Comparison of ENCODE assay signal across 15 mouse cellular contexts in the genomic region with DNA sequence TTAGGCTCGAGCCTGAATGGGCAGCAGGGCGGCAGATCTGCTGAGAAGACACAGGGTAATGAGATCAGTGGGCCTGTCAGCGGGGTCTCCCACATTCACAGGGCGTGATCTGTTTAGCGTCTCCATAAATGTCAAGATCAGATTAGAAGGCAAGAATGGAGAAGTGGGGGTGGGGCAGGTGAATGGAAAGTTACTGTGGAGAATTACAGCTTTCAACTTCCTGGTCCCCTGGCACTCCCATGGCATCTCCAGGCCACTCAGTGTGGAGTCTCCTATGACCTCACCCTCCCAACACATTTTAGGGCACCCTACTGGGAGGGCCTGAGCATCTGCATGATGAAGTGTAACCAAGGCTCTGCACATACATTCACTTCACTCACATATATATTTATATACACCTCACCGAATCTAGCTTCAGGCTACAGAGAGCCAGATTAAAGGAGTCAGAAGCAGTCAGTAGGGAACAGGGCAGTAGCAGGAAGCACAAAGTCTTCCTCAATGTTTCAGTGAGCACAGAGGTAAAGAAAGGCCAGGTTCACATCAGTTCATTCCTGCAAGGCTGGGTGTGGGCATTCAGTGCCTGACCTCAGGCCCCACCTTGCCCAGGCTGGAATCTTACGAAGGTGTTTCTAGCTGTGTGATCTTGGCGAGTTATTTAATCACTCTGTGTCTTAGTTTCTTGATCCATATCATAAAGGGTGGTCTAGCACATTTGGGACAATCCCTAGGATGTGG. TPM values are rescaled to one million over a fixed set of nuclear protein-coding genes. Genes with fewer than 3 reads are reported as not detected.
DNase-seq lines count a peak whose midpoint lies in the region; ATAC-seq and TF ChIP-seq lines count a peak whose summit lies in the region.
"Had no signal": no experiment of that assay in that cellular context is flagged by ENCODE, and none has a peak within 500 bp of the region (broad histone marks: within the 10 kb centered on the region; RNA-seq: fewer than 3 reads in every experiment).

No protein-coding gene starts in this region.

- 0 out of 2 replicates have a peak overlapping the region, but pooled peaks have one; percentile 89 for H3K4me2 ChIP-seq in forebrain, embryonic 16.5 days (ENCODE audit: low read length)
- no peak overlapping the region; the same call in 1 of the 2 replicates for H3K4me2 ChIP-seq in hindbrain, embryonic 16.5 days (ENCODE audit: low read length)
- H3K4me2 ChIP-seq in midbrain, embryonic 16.5 days (ENCODE audit: low read length): 0 out of 2 replicates have a peak overlapping the region, but pooled peaks have one; percentile 73
- H3K4me2 ChIP-seq: limb, embryonic 12.5 days had no signal

- no peak for TF ChIP-seq CTCF in layer of hippocampus, adult 2 months (conservative IDR thresholded peaks at IDR 0.05)

- WGBS in forebrain, embryonic 16.5 days: 66% methylated on average over 8 of the region's 8 CpGs
- WGBS in hindbrain, embryonic 16.5 days: 56% methylated on average over 8 of the region's 8 CpGs
- WGBS in midbrain, embryonic 16.5 days: 46% methylated on average over 8 of the region's 8 CpGs

- no peak overlapping the region for H3K4me3 ChIP-seq in layer of hippocampus, adult 2 months
- H3K4me3 ChIP-seq in forebrain, embryonic 16.5 days (replicated peaks; ENCODE audit: low read length): no peak overlapping the region
- H3K4me3 ChIP-seq in hindbrain, embryonic 16.5 days (ENCODE audit: low read length): no peak overlapping the region
- no peak overlapping the region for H3K4me3 ChIP-seq in midbrain, embryonic 16.5 days (ENCODE audit: low read depth, low read length)
- H3K4me3 ChIP-seq: gastrocnemius, adult 2 months; limb, embryonic 12.5 days had no signal

- peak overlapping the region; percentile 95 for H3K27ac ChIP-seq in layer of hippocampus, adult 2 months
- peak overlapping the region; percentile 95 for H3K27ac ChIP-seq in forebrain, embryonic 16.5 days (ENCODE audit: low read length)
- peak overlapping the region; percentile 70 for H3K27ac ChIP-seq in hindbrain, embryonic 16.5 days (ENCODE audit: low read depth, low read length)
- peak overlapping the region; percentile 91 for H3K27ac ChIP-seq in midbrain, embryonic 16.5 days (ENCODE audit: low read length)
- H3K27ac ChIP-seq: gastrocnemius, adult 2 months; limb, embryonic 12.5 days had no signal

- intact Hi-C loops in gastrocnemius, postnatal 14 days (cut with DNase I; ENCODE audit: low total_unique reads): no loop called here

- H3K9me3 ChIP-seq in forebrain, embryonic 16.5 days (ENCODE audit: control insufficient read depth, low read length): no peaks in the 10 kb centered on the region
- no peaks in the 10 kb centered on the region for H3K9me3 ChIP-seq in hindbrain, embryonic 16.5 days (ENCODE audit: control insufficient read depth, low read length)
- H3K9me3 ChIP-seq in midbrain, embryonic 16.5 days (replicated peaks; ENCODE audit: control insufficient read depth, low read length, poor library complexity, severe bottlenecking): no peaks in the 10 kb centered on the region
- H3K9me3 ChIP-seq: limb, embryonic 12.5 days had no signal

- ATAC-seq in forebrain, embryonic 16.5 days: no peak
- no peak for ATAC-seq in hindbrain, embryonic 16.5 days
- ATAC-seq in midbrain, embryonic 16.5 days: no peak
- ATAC-seq: lung, postnatal 0 days had no signal

- peaks cover 6% of the 10 kb centered on the region for H3K36me3 ChIP-seq in forebrain, embryonic 16.5 days (ENCODE audit: control insufficient read depth, insufficient read depth)
- no peaks in the 10 kb centered on the region; the same call in 1 of the 2 replicates for H3K36me3 ChIP-seq in hindbrain, embryonic 16.5 days (ENCODE audit: control insufficient read depth, insufficient read depth, low read length)
- H3K36me3 ChIP-seq in midbrain, embryonic 16.5 days (ENCODE audit: control insufficient read depth, insufficient read depth, low read length): no peaks in the 10 kb centered on the region
- H3K36me3 ChIP-seq: limb, embryonic 12.5 days had no signal

- H3K9ac ChIP-seq in forebrain, embryonic 16.5 days (replicated peaks; ENCODE audit: low read depth, low read length): no peak overlapping the region
- H3K9ac ChIP-seq in hindbrain, embryonic 16.5 days (ENCODE audit: low read depth, low read length): peak overlapping the region; percentile 90; the same call in 1 of the 2 replicates
- H3K9ac ChIP-seq in midbrain, embryonic 16.5 days (ENCODE audit: low read depth, low read length): no peak overlapping the region
- H3K9ac ChIP-seq: limb, embryonic 12.5 days had no signal

- no peaks in the 10 kb centered on the region for H3K27me3 ChIP-seq in forebrain, embryonic 16.5 days (replicated peaks; ENCODE audit: control insufficient read depth, insufficient read depth, low read length)
- H3K27me3 ChIP-seq in hindbrain, embryonic 16.5 days (replicated peaks; ENCODE audit: control insufficient read depth, insufficient read depth, low read length): no peaks in the 10 kb centered on the region
- H3K27me3 ChIP-seq in midbrain, embryonic 16.5 days (ENCODE audit: control insufficient read depth, insufficient read depth, low read depth, low read length): no peaks in the 10 kb centered on the region

- no peak for DNase-seq in layer of hippocampus, adult 2 months (ENCODE audit: low spot score in 2 of 2)
- DNase-seq in layer of hippocampus, postnatal 14 days (ENCODE audit: low spot score in 2 of 2): no peak
- no peak for DNase-seq in gastrocnemius, postnatal 14 days
- DNase-seq in gastrocnemius, postnatal 25 days: no peak
- DNase-seq: adrenal gland, postnatal 25 days; gastrocnemius, adult 2 months had no signal

- peaks cover 53% of the 10 kb centered on the region for H3K4me1 ChIP-seq in forebrain, embryonic 16.5 days (replicated peaks; ENCODE audit: control insufficient read depth, insufficient read depth, low read length)
- H3K4me1 ChIP-seq in hindbrain, embryonic 16.5 days (ENCODE audit: control insufficient read depth, insufficient read depth, low read depth, low read length): peaks cover 38% of the 10 kb centered on the region
- peaks cover 38% of the 10 kb centered on the region for H3K4me1 ChIP-seq in midbrain, embryonic 16.5 days (ENCODE audit: control insufficient read depth, insufficient read depth, low read length)

RNA-seq across cellular contexts. Expression of a gene that starts 1.6 kb away (rescaled TPM):
- total RNA-seq in layer of hippocampus, adult 2 months (2021): 100 to 1,000 TPM; 184 to 202 TPM
- 100 to 1,000 TPM; 205 to 208 TPM for total RNA-seq in layer of hippocampus, postnatal 14 days (2021)
- polyA plus RNA-seq in forebrain, embryonic 16.5 days (2015; fragmentation: Nextera tagmentation; extraction: Ambion mirVana): 295 and 358 TPM in 2 replicates
- polyA plus RNA-seq in hindbrain, embryonic 16.5 days (2015; fragmentation: Nextera tagmentation; extraction: Ambion mirVana): 184 and 191 TPM in 2 replicates
- 261 and 296 TPM in 2 replicates for polyA plus RNA-seq in midbrain, embryonic 16.5 days (2015; fragmentation: Nextera tagmentation; extraction: Ambion mirVana)
- not detected for total RNA-seq in gastrocnemius, postnatal 14 days (2021)
- not detected for total RNA-seq in gastrocnemius, postnatal 25 days (2021)
- total RNA-seq: common myeloid progenitor, adult 5-6 weeks; gastrocnemius, adult 2 months; heart, postnatal 25 days had no signal
- polyA plus RNA-seq: spleen, adult 2 months had no signal

RNA-seq across cellular contexts. Expression of a gene that starts 3.7 kb away (rescaled TPM):
- 1 to 10 TPM; 5.8 to 7.2 TPM for total RNA-seq in layer of hippocampus, adult 2 months (2021)
- total RNA-seq in layer of hippocampus, postnatal 14 days (2021): 1 to 10 TPM; 6.0 to 7.1 TPM
- 10.6 and 11.7 TPM in 2 replicates for polyA plus RNA-seq in forebrain, embryonic 16.5 days (2015; fragmentation: Nextera tagmentation; extraction: Ambion mirVana)
- polyA plus RNA-seq in hindbrain, embryonic 16.5 days (2015; fragmentation: Nextera tagmentation; extraction: Ambion mirVana): 14.0 and 17.8 TPM in 2 replicates
- polyA plus RNA-seq in midbrain, embryonic 16.5 days (2015; fragmentation: Nextera tagmentation; extraction: Ambion mirVana): 26.7 and 27.7 TPM in 2 replicates
- 1 to 10 TPM; 3.0 to 3.8 TPM for total RNA-seq in gastrocnemius, postnatal 14 days (2021)
- total RNA-seq in gastrocnemius, postnatal 25 days (2021): 1 to 10 TPM; 4.6 to 4.9 TPM
- total RNA-seq: common myeloid progenitor, adult 5-6 weeks; ES-E14 had no signal

RNA-seq across cellular contexts. Expression of a gene that starts 32.8 kb away (rescaled TPM):
- not detected for total RNA-seq in layer of hippocampus, adult 2 months (2021)
- under 1 TPM in 1 of 2 experiments, not detected in 1; 0.41 TPM for total RNA-seq in layer of hippocampus, postnatal 14 days (2021)
- 0.56 and 2.2 TPM in 2 replicates for polyA plus RNA-seq in forebrain, embryonic 16.5 days (2015; fragmentation: Nextera tagmentation; extraction: Ambion mirVana)
- polyA plus RNA-seq in hindbrain, embryonic 16.5 days (2015; fragmentation: Nextera tagmentation; extraction: Ambion mirVana): 0.90 and 1.7 TPM in 2 replicates
- polyA plus RNA-seq in midbrain, embryonic 16.5 days (2015; fragmentation: Nextera tagmentation; extraction: Ambion mirVana): 1.5 TPM in 2 replicates
- not detected for total RNA-seq in gastrocnemius, postnatal 14 days (2021)
- total RNA-seq in gastrocnemius, postnatal 25 days (2021): not detected
- total RNA-seq: adrenal gland, postnatal 25 days; common myeloid progenitor, adult 5-6 weeks; gastrocnemius, adult 2 months; heart, postnatal 25 days had no signal
- polyA plus RNA-seq: spleen, adult 2 months had no signal

RNA-seq across cellular contexts. Expression of a gene that starts 33.4 kb away (rescaled TPM):
- total RNA-seq in layer of hippocampus, adult 2 months (2021): 10 to 100 TPM; 41.3 to 44.4 TPM
- total RNA-seq in layer of hippocampus, postnatal 14 days (2021): 10 to 100 TPM; 42.8 TPM
- 58.8 and 62.1 TPM in 2 replicates for polyA plus RNA-seq in forebrain, embryonic 16.5 days (2015; fragmentation: Nextera tagmentation; extraction: Ambion mirVana)
- 63.7 and 64.5 TPM in 2 replicates for polyA plus RNA-seq in hindbrain, embryonic 16.5 days (2015; fragmentation: Nextera tagmentation; extraction: Ambion mirVana)
- polyA plus RNA-seq in midbrain, embryonic 16.5 days (2015; fragmentation: Nextera tagmentation; extraction: Ambion mirVana): 55.1 and 56.5 TPM in 2 replicates
- total RNA-seq in gastrocnemius, postnatal 14 days (2021): 10 to 100 TPM; 40.4 to 47.1 TPM
- total RNA-seq in gastrocnemius, postnatal 25 days (2021): 10 to 100 TPM; 35.6 to 39.1 TPM

Comparison
In these comparisons a context has a peak if more than half of its experiments do, and no peak if none do; other contexts are left out.
1. RNA of a gene that starts 1.6 kb away (total RNA-seq): 205 to 208 TPM in layer of hippocampus, postnatal 14 days and 184 to 202 TPM in layer of hippocampus, adult 2 months; not detected in gastrocnemius, postnatal 25 days and not detected in gastrocnemius, postnatal 14 days; every median in the first group is over 100 times any median in the second.
2. Peak in every context shown above with its lines, with median percentiles within 50 percentile points of each other: H3K27ac ChIP-seq.